Mouse (Mus musculus) forebrain, embryonic 13.5 days (tissue): Measurements from ENCODE around the gene Ccnt2. TPM values are rescaled to one million over a fixed set of nuclear protein-coding genes. Genes with fewer than 3 reads are reported as not detected.

Experiments
- ATAC-seq: fragments of 200-750 bp; cut with Nextera tagmentation; 2 replicates; pipeline ENCODE4 v1.8.0; 2017
- H3K27ac ChIP-seq: fragments of 300-500 bp; sonication (generic); 2 replicates; pipeline ENCODE4 v1.5.1; 2015; ENCODE audit warnings: inconsistent platforms, mild to moderate bottlenecking, moderate library complexity
- H3K27me3 ChIP-seq: fragments of 300-500 bp; sonication (generic); 2 replicates; pipeline ENCODE4 v1.6.1; 2015; ENCODE audit warnings: mild to moderate bottlenecking, inconsistent platforms
- H3K36me3 ChIP-seq: fragments of 300-500 bp; sonication (generic); 2 replicates; pipeline ENCODE4 v1.6.1; 2015; ENCODE audit warnings: mild to moderate bottlenecking, inconsistent platforms; ENCODE audit not compliant: poor library complexity, severe bottlenecking
- H3K4me1 ChIP-seq: fragments of 300-500 bp; sonication (generic); 2 replicates; pipeline ENCODE4 v1.6.1; 2015; ENCODE audit warnings: inconsistent platforms
- H3K4me2 ChIP-seq: fragments of 300-500 bp; sonication (generic); 2 replicates; pipeline ENCODE4 v1.6.1; 2015; ENCODE audit warnings: inconsistent platforms, mild to moderate bottlenecking, moderate library complexity
- H3K4me3 ChIP-seq: fragments of 300-500 bp; sonication (generic); 2 replicates; pipeline ENCODE4 v1.5.1; 2015; ENCODE audit warnings: mild to moderate bottlenecking, inconsistent platforms
- H3K9ac ChIP-seq: fragments of 300-500 bp; sonication (generic); 2 replicates; pipeline ENCODE4 v1.6.1; 2015; ENCODE audit warnings: mild to moderate bottlenecking, inconsistent platforms
- H3K9me3 ChIP-seq: fragments of 300-500 bp; sonication (generic); replicated peaks from 2 replicates; pipeline ENCODE4 v1.6.1; 2016; ENCODE audit warnings: inconsistent platforms
- WGBS: fragments of 180-500 bp; shearing (Covaris S2); methylation state at CpG from one replicate; pipeline ENCODE4 v1.1.7; 2015; 5-methylcytosine and 5-hydroxymethylcytosine counted together
- polyA plus RNA-seq: library from polyadenylated mRNA; unstranded; fragments of >200 nt; fragmentation: Nextera tagmentation; extraction: Ambion mirVana; gene quantifications from 2 replicates; pipeline ENCODE4 v1.2.1, GENCODE M21; 2015

The Ccnt2 gene
- polyA plus RNA-seq, 1 experiment from 2014 or later, result 115 TPM

GRCm38 (mm10) chr1:127850075-127850610, 76.2 kb downstream of the Ccnt2 start:
- 85% methylated on average over 7 of the region's 7 CpGs for WGBS

GRCm38 (mm10) chr1:127854486-127855222, 80.7 kb downstream of the Ccnt2 start, which contains the start of gene Map3k19:
Map3k19 (minus strand) TSS chr1:127855031.
- H3K27ac ChIP-seq, result no peak within 1 kb of the TSS
- WGBS, result 73% methylated on average over 14 of the region's 14 CpGs

More at GRCm38 (mm10) chr1:127850075-127850610, 76.2 kb downstream of the Ccnt2 start:
- Histone ChIP-seq H3K4me1 (no peaks in the 10 kb centered on the region), H3K4me3 (no peak overlapping the region), H3K27ac (no peak overlapping the region), H3K36me3 (no peaks in the 10 kb centered on the region), H3K9ac (no peak overlapping the region), H3K4me2 (no peak overlapping the region), H3K27me3 (no peaks in the 10 kb centered on the region), H3K9me3 (peaks cover 9% of the 10 kb centered on the region)
- ATAC-seq, result no peak

More at GRCm38 (mm10) chr1:127854486-127855222, 80.7 kb downstream of the Ccnt2 start, which contains the start of gene Map3k19:
- Histone ChIP-seq H3K4me1 (no peaks in the 10 kb centered on the region), H3K4me3 (no peak within 1 kb of the TSS), H3K36me3 (no peaks in the 10 kb centered on the region), H3K27me3 (no peaks in the 10 kb centered on the region), H3K9me3 (peaks cover 9% of the 10 kb centered on the region), H3K4me2 (no peak within 1 kb of the TSS), H3K9ac (no peak within 1 kb of the TSS)
- ATAC-seq, result no peak

Other genes starting within 250 kb of the Ccnt2 start
- gene Tmem163, start 94.6 kb upstream of the Ccnt2 start, polyA plus RNA-seq, result 16.0 and 25.7 TPM in 2 replicates
- gene Acmsd, start 44.8 kb upstream of the Ccnt2 start, polyA plus RNA-seq, result 0.08 TPM in 1 of 2 replicates, not detected in the other
- gene Map3k19, start 80.9 kb downstream of the Ccnt2 start, polyA plus RNA-seq, result 0.15 and 0.31 TPM in 2 replicates
- gene Rab3gap1, start 94.6 kb downstream of the Ccnt2 start, polyA plus RNA-seq, result 16.1 and 17.8 TPM in 2 replicates